Mouse (Mus musculus): ENCODE results near the gene Itpr3.

Itpr3 gene

GRCm38 (mm10) chr17:27110072-27110471, 53.0 kb downstream of the Itpr3 start:
- TF ChIP-seq GATA4 (IDR thresholded peaks at IDR 0.05; ENCODE audit: insufficient replicate concordance, low read length) = no peak

- no peak for TF ChIP-seq GATA4 (IDR thresholded peaks at IDR 0.05; ENCODE audit: insufficient replicate concordance, low read length)
Observed at GRCm38 (mm10) chr17:27118676-27119539, 61.8 kb downstream of the Itpr3 start.

GRCm38 (mm10) chr17:27119540-27119895, 62.4 kb downstream of the Itpr3 start:
- TF ChIP-seq GATA4 (IDR thresholded peaks at IDR 0.05; ENCODE audit: insufficient replicate concordance, low read length) = no peak

- TF ChIP-seq GATA4 (IDR thresholded peaks at IDR 0.05; ENCODE audit: insufficient replicate concordance, low read length) = no peak
Observed at GRCm38 (mm10) chr17:27119954-27120353, 62.9 kb downstream of the Itpr3 start.

- no peak for TF ChIP-seq GATA4 (IDR thresholded peaks at IDR 0.05; ENCODE audit: insufficient replicate concordance, low read length)
Observed at GRCm38 (mm10) chr17:27120561-27121024, 63.5 kb downstream of the Itpr3 start.

- no peak for TF ChIP-seq GATA4 (IDR thresholded peaks at IDR 0.05; ENCODE audit: insufficient replicate concordance, low read length)
Observed at GRCm38 (mm10) chr17:27121266-27121665, 64.2 kb downstream of the Itpr3 start.

- no peak for TF ChIP-seq GATA4 (IDR thresholded peaks at IDR 0.05; ENCODE audit: insufficient replicate concordance, low read length)
Observed at GRCm38 (mm10) chr17:27121781-27122180, 64.7 kb downstream of the Itpr3 start.

GRCm38 (mm10) chr17:27122701-27123100, 65.6 kb downstream of the Itpr3 start:
- TF ChIP-seq GATA4 (IDR thresholded peaks at IDR 0.05; ENCODE audit: insufficient replicate concordance, low read length) = no peak

GRCm38 (mm10) chr17:27123103-27123502, 66.0 kb downstream of the Itpr3 start:
- no peak for TF ChIP-seq GATA4 (IDR thresholded peaks at IDR 0.05; ENCODE audit: insufficient replicate concordance, low read length)

- no peak for TF ChIP-seq GATA4 (IDR thresholded peaks at IDR 0.05; ENCODE audit: insufficient replicate concordance, low read length)
Observed at GRCm38 (mm10) chr17:27123813-27124375, 66.8 kb downstream of the Itpr3 start.

GRCm38 (mm10) chr17:27125185-27125584, 68.1 kb downstream of the Itpr3 start:
- TF ChIP-seq GATA4 (IDR thresholded peaks at IDR 0.05; ENCODE audit: insufficient replicate concordance, low read length) = no peak

GRCm38 (mm10) chr17:27125669-27126202, 68.6 kb downstream of the Itpr3 start:
- TF ChIP-seq GATA4 (IDR thresholded peaks at IDR 0.05; ENCODE audit: insufficient replicate concordance, low read length) = no peak

- TF ChIP-seq GATA4 (IDR thresholded peaks at IDR 0.05; ENCODE audit: insufficient replicate concordance, low read length) = no peak
Observed at GRCm38 (mm10) chr17:27126974-27127373, 69.9 kb downstream of the Itpr3 start.

GRCm38 (mm10) chr17:27128189-27128588, 71.1 kb downstream of the Itpr3 start:
- TF ChIP-seq GATA4 (IDR thresholded peaks at IDR 0.05; ENCODE audit: insufficient replicate concordance, low read length) = no peak

- TF ChIP-seq GATA4 (IDR thresholded peaks at IDR 0.05; ENCODE audit: insufficient replicate concordance, low read length) = no peak
Observed at GRCm38 (mm10) chr17:27129291-27129690, 72.2 kb downstream of the Itpr3 start.

- TF ChIP-seq GATA4 (IDR thresholded peaks at IDR 0.05; ENCODE audit: insufficient replicate concordance, low read length) = no peak
Observed at GRCm38 (mm10) chr17:27129819-27130218, 72.7 kb downstream of the Itpr3 start.

Measured in liver, adult (tissue).